Mouse (Mus musculus) 3134 (cell line): ENCODE data around the gene Il17rb.

Experiments used
- DNase-seq: peaks from one replicate; pipeline ENCODE4 v3.0.0-alpha.2; 2011; ENCODE audit warnings: low spot score; ENCODE audit not compliant: insufficient read length; ENCODE audit errors: extremely low read depth

The Il17rb gene

DNA sequence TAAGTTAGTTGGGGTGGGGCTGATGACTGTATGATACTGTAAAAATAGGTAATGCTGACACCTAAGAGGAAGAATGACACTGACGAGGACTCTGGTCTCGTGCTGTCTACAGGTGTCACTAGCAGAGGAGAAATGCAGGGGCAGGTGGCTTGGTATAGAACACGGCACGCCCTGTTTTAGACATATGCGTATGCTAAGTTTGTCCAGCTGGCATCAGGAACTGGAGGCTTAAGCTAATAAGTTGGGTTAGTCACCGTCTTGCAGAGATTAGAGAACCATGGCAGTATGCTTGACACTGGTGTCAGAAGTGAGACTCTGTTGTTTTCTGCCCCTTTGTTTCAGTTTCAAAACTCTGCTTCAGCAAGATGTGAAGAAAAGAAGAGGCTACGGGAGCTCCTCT is 37.2 kb downstream of the Il17rb start:
- DNase-seq: no peak

- DNase-seq: peak; percentile 90
Observed at GRCm38 (mm10) chr14:29968075-29968821, 40.4 kb downstream of the Il17rb start, which contains the start of gene Selenok. Gene Selenok (plus strand): TSS chr14:29968308.

GRCm38 (mm10) chr14:29967611-29968010 is 41.1 kb downstream of the Il17rb start:
- no peak for DNase-seq

DNA sequence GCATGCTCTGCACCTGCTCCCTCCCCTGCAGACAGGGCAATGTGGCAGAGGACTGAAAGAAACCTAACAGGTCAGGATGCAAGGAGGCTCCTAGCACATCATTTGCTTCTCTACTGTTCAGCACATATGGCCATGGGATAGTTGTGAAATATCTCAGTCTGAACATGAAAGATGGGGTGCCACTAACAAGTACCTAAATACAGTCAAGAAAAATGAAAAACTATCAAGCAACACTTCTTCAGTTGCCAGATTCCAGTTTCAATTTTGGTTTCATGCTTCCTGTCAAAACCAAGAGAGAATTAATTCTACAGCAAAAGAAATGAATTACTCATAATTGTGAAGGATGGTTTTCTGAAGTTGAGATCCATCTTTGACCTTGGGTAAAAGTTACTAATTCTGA is 51.3 kb downstream of the Il17rb start:
- DNase-seq: no peak

DNA sequence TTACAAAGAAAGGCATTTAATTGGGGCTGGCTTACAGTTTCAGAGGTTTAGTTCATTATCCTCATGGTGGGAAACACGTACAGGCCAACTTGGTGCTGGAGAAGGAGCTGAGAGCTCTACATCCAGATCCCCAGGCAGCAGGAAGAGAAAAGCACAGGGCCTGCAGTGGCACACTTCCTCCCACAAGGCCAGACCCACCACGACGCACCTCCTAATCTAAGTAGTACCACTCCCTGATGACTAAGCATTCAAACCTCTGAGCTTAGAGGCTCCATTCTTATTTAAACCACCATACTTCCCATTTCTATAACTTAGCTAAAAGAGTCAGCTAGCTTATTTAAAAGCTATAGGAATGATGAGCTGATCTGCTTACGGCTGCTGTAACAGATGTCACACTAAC is 57.9 kb downstream of the Il17rb start:
- no peak for DNase-seq

DNA sequence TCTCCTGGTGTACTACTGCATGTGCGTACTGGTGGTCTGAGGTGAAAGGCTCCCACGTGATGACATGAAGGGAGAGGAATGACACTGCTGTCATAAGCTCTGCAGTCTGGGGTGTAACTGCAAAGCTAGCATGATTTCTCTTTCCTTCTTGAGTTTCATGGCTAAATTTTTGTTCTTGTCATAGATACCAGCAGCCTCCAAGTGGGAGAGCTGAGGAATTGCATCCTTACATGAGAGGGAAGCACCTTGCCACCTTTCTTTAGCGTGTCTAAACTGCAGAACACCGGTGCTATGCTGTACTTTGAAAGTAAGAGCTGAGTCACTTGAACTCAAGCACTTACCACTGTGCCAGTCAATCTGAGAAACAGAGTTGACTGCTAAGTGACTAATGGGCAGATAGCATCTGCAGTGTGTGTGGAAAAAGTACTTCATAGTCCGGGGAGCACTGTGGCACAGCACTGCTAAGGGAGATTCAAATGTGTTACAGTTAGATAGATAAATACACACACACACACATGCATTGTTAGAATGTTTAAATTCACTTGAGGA is 61.9 kb downstream of the Il17rb start:
- no peak for DNase-seq
